Mouse (Mus musculus) heart, adult 2 months (tissue): ENCODE data around the gene Scg3.

Experiments used
- CTCF ChIP-seq: fragments of 200-600 bp; IDR thresholded peaks from 2 replicates; pipeline ENCODE4 v1.8.1; 2022; ENCODE audit warnings: antibody characterized with exemption, mild to moderate bottlenecking, moderate library complexity
- EP300 ChIP-seq: fragments of 200-500 bp; IDR thresholded peaks from 2 replicates; pipeline ENCODE4 v1.6.1; 2011; ENCODE audit warnings: low read depth, low read length, control low read depth; ENCODE audit not compliant: insufficient read depth

- TF ChIP-seq CTCF = no peak
- no peak for TF ChIP-seq EP300
Measured at GRCm38 (mm10) chr9:75645405-75645804, 38.5 kb downstream of the Scg3 start.
